Mouse (Mus musculus) liver (tissue): Measurements from ENCODE around the gene Il4ra.

Source experiments
- DNase-seq: peaks from one replicate; pipeline ENCODE4 v3.0.0-alpha.2; 2020; ENCODE audit warnings: mixed read lengths

The Il4ra gene

GRCm38 (mm10) chr7:125573849-125574248 lies 21.9 kb downstream of the Il4ra start:
- DNase-seq, result no peak

- no peak for DNase-seq
These were observed 22.9 kb downstream of the Il4ra start for GRCm38 (mm10) chr7:125574832-125575231.

DNA sequence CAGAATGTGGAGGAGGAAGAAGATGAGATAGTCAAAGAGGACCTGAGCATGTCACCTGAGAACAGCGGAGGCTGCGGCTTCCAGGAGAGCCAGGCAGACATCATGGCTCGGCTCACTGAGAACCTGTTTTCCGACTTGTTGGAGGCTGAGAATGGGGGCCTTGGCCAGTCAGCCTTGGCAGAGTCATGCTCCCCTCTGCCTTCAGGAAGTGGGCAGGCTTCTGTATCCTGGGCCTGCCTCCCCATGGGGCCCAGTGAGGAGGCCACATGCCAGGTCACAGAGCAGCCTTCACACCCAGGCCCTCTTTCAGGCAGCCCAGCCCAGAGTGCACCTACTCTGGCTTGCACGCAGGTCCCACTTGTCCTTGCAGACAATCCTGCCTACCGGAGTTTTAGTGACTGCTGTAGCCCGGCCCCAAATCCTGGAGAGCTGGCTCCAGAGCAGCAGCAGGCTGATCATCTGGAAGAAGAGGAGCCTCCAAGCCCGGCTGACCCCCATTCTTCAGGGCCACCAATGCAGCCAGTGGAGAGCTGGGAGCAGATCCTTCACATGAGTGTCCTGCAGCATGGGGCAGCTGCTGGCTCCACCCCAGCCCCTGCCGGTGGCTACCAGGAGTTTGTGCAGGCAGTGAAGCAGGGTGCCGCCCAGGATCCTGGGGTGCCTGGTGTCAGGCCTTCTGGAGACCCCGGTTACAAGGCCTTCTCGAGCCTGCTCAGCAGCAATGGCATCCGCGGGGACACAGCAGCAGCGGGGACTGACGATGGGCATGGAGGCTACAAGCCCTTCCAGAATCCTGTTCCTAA lies 24.0 kb downstream of the Il4ra start:
- no peak for DNase-seq

DNA sequence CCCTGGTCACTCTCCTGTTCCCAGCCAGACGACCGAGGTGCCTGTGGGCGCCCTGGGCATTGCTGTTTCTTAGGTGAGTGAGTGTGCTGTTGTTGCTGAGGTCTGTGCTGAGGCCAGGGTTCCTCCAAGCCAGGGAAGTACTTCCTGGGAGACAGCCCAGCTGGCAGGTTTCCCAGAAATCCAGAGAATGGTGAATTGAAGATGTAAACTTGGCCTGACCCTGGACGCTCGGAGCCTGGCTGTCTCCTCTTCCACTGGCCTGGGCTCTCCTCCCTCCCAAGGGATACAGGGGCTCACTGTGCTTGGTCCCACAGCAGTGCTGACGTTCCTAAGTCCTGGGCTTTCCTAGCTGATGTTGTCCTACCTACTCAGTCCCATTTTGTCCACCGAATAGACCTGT lies 25.1 kb downstream of the Il4ra start:
- no peak for DNase-seq

GRCm38 (mm10) chr7:125577486-125578088 lies 25.7 kb downstream of the Il4ra start:
- DNase-seq, result no peak

- DNase-seq, result no peak
These were observed 26.2 kb downstream of the Il4ra start for GRCm38 (mm10) chr7:125578106-125578505.

GRCm38 (mm10) chr7:125579545-125580219 lies 27.8 kb downstream of the Il4ra start:
- DNase-seq, result no peak

DNA sequence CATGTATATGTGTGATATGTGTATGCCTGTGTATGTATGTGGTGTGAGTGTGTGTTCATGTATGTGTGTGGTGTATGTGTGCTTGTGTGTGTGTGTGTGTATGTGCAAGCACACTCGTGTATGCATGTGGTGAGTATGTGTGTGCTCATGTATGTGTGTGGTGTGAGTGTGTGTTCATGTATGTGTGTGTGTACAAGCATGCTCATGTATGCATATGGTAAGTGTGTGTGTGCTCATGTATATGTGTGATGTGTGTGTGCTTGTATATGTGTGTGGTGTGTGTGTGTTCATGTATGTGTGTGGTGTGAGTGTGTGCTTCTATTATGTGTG lies 28.3 kb downstream of the Il4ra start:
- no peak for DNase-seq

- DNase-seq, result no peak
These were observed 28.9 kb downstream of the Il4ra start for GRCm38 (mm10) chr7:125580625-125581316.

GRCm38 (mm10) chr7:125581317-125581672 lies 29.4 kb downstream of the Il4ra start:
- peak; percentile 88 for DNase-seq

DNA sequence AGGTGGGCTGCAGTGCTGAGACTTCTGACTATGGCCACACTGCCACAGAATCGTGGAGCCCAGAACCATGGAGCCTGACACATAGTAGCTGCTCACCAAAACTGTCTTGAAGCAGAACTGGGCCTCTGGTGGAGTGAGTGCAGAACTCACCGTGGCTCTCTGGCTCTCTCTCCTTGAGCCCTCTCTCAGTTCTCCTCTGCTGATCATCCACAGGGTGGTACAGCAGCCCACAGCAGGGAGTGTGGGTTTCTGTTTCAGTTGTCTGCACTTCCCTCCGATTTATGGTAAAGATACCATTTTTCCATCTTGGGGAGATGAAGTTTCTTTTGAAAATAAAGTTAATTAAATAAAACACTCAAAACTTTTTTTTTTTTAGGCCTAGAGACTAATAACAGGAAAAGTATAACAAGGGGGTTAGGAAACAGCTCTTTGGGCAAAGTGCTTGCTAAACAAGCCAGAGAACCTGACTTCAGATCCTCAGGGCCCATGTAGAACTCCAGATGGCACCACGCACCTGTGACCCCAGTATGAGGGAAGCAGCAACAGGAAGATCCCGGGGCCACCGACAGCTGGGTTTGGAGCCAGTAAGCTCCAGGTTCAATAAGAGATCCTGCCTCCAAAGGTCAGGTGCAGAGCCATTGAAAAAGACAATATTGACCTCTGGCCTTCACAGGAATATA lies 31.5 kb downstream of the Il4ra start:
- no peak for DNase-seq

DNA sequence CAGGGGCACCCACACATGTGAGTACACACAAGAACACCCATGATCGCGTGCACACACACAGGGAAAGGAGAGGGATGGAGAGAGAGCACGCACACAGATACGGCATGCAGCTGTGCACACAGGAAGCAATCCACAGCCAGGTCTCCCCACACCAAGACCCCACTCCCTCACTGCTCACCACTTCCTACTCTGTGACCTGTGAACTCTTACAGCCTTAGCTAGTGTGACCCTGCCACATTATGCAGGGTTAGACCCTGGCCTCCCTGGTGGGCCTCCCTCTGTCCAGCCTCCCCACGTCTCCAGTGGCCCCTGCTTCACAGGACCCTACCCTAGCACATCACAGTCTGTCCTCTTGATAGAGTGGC lies 32.1 kb downstream of the Il4ra start:
- no peak for DNase-seq

GRCm38 (mm10) chr7:125586355-125586754 lies 34.4 kb downstream of the Il4ra start:
- no peak for DNase-seq

DNA sequence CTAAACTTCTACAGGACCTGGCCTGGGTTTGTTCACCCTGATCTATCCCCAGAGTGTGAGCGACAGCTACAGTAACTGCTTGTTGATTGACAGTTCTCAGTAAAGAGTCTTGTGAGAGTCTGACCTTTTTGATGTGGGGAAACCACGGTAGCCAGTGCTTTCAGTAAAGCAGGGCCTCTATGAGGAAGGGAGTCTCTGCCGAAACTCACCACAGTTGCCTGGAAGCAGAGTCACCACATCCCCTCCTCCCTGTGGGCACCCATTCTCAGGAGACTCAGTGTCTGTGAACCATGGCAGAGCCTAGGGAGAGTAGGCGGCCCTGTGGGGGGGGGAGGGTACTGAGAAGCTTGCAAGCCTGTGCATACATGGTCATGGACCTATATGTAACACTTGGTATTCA lies 36.8 kb downstream of the Il4ra start:
- no peak for DNase-seq

DNA sequence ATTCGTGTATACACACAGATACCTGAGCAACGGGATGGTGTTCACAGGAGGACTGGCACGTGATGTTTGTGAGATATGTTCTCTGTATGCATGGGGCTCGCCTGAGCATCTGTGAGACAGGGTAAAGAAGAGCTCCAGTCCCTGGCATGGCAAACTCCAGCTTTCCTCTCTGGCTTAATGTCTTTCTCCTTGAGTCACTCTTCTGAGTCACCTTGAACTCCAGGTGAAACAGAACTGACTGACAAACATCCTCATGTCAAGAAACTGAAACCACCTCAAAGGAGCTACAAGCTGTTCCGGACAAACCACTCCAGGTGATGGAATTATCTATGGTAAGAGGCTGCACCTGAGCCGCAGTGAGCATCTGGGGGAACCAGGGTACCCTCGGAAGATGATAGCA lies 38.0 kb downstream of the Il4ra start:
- DNase-seq, result no peak

DNA sequence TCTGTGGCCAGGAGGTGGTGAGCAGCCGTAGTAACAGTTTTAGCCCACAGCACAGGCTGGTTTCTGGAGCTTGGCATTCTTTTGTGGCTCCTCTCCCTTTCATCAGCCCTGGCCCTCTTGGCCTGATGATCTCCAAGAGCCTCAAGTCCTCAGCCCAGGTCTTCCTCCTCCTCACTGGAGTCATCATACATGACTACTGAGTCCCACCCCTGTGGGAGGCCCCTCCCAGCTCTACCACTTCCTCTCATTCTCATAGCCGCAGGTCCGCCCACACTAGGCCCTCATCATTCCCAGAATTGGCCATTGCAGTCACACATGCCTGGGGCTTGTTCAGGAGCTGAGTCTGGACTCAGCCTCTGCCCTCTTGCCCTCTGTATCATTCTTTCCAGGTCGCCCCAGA lies 41.9 kb downstream of the Il4ra start:
- DNase-seq, result peak; percentile 38

GRCm38 (mm10) chr7:125596406-125596805 lies 44.5 kb downstream of the Il4ra start:
- DNase-seq, result no peak

DNA sequence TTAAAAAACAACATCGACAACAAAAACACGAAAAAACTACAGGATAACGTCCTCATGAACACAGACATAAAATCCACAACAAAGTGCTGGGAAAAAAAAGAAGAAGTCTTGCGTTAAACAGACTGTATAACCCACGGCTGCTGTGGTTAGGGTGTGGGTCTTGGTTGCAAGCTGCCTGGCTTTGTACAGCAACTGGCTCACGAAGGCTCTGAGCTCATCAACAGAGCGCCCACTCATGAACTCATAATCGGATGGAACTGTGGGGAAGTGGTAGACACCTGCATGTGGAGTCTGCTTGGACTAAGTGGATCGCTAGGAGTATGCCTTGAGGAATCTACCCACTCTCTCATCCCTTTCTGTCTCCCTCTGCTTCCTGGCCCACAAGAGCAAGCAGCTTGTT lies 45.2 kb downstream of the Il4ra start:
- no peak for DNase-seq

GRCm38 (mm10) chr7:125597516-125598347 lies 45.8 kb downstream of the Il4ra start:
- DNase-seq, result no peak

DNA sequence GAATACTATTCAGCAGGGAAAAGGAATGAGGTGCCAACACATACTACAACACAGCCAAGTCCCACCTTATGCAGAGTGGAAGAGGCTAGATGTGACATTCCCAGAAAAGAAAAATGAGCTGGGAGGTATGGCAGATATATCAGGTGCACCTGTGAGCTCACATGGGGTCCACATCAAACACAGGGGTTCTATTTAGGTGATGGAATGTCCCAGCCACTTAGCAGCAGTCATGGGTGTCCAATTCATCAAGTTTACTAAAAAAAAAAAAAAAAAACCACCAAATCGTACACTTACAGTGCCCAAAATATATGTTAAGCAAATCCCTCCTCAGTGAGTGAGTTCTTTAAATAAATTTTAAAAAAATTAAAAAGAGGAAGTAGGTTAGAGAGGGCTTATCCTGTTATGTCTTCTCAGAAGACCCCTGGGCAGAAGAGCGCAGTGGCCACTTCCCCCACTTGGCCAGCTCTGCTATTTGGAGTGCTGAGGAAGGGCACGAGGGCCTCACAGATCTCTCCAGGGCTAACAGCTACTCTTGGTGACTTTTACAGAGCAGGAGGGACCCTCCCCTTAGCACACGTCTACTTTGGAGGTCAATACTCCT lies 47.6 kb downstream of the Il4ra start:
- no peak for DNase-seq

GRCm38 (mm10) chr7:125600136-125600535 lies 48.2 kb downstream of the Il4ra start:
- no peak for DNase-seq
